Mouse (Mus musculus): ENCODE data around the gene Defb19. TPM values are rescaled to one million over a fixed set of nuclear protein-coding genes. Genes with fewer than 3 reads are reported as not detected.
A peak's percentile ranks its signal among the peaks of the same experiment; 100 is the strongest.

Defb19 gene
- total RNA-seq, 2 experiments from 2014 or later, result not detected

- DNase-seq (ENCODE audit: low spot score in 2 of 2), result no peak
Observed at GRCm38 (mm10) chr2:152588450-152588849, 8.3 kb upstream of the Defb19 start.

- no peak for DNase-seq (ENCODE audit: low spot score in 2 of 2)
Observed at GRCm38 (mm10) chr2:152586926-152587560, 6.9 kb upstream of the Defb19 start.

GRCm38 (mm10) chr2:152580612-152581011 lies 500 bp upstream of the Defb19 start:
- no peak for DNase-seq (ENCODE audit: low spot score in 2 of 2)

GRCm38 (mm10) chr2:152573484-152573883 lies 6.6 kb downstream of the Defb19 start:
- DNase-seq (ENCODE audit: low spot score in 2 of 2), result no peak

GRCm38 (mm10) chr2:152572114-152572794 lies 7.9 kb downstream of the Defb19 start, which contains the start of gene Defb21:
Gene Defb21, plus strand, starts transcription at chr2:152572744.
- no peak for DNase-seq (ENCODE audit: low spot score in 2 of 2)

GRCm38 (mm10) chr2:152570313-152570712 lies 9.8 kb downstream of the Defb19 start:
- DNase-seq (ENCODE audit: low spot score in 2 of 2), result no peak

- no peak for DNase-seq (ENCODE audit: low spot score in 2 of 2)
Observed at GRCm38 (mm10) chr2:152569881-152570280, 10.2 kb downstream of the Defb19 start.

GRCm38 (mm10) chr2:152569038-152569437 lies 11.1 kb downstream of the Defb19 start, which contains the start of gene Gm17416:
Gene Gm17416, plus strand, starts transcription at chr2:152569338.
- no peak for DNase-seq (ENCODE audit: low spot score in 2 of 2)

GRCm38 (mm10) chr2:152556655-152557054 lies 23.5 kb downstream of the Defb19 start:
- DNase-seq (ENCODE audit: low spot score in 2 of 2), result no peak

GRCm38 (mm10) chr2:152553774-152554423 lies 26.2 kb downstream of the Defb19 start:
- DNase-seq (ENCODE audit: low spot score in 2 of 2), result peak; percentile 43 to 70

GRCm38 (mm10) chr2:152548124-152548523 lies 32.0 kb downstream of the Defb19 start:
- no peak for DNase-seq (ENCODE audit: low spot score in 2 of 2)

GRCm38 (mm10) chr2:152544691-152545090 lies 35.4 kb downstream of the Defb19 start:
- DNase-seq (ENCODE audit: low spot score in 2 of 2), result peak; percentile 50 to 85

GRCm38 (mm10) chr2:152543478-152543877 lies 36.6 kb downstream of the Defb19 start:
- DNase-seq (ENCODE audit: low spot score in 2 of 2), result no peak

GRCm38 (mm10) chr2:152542897-152543296 lies 37.2 kb downstream of the Defb19 start:
- DNase-seq (ENCODE audit: low spot score in 2 of 2), result no peak

- DNase-seq (ENCODE audit: low spot score in 2 of 2), result no peak
Observed at GRCm38 (mm10) chr2:152541979-152542378, 38.1 kb downstream of the Defb19 start.

- no peak for DNase-seq (ENCODE audit: low spot score in 2 of 2)
Observed at GRCm38 (mm10) chr2:152539944-152540710, 40.0 kb downstream of the Defb19 start, which contains the start of gene Defb29. Gene Defb29, minus strand, starts transcription at chr2:152540098.

Other genes starting within 250 kb of the Defb19 start
- gene Rbck1, start 247.7 kb downstream of the Defb19 start, total RNA-seq (2021), result 100 to 1,000 TPM in 1 of 2 experiments, 10 to 100 TPM in 1; 92.5 to 104 TPM
- gene Trib3, start 236.3 kb downstream of the Defb19 start, total RNA-seq (2021), result under 1 TPM; 0.53 to 0.86 TPM
- 10 to 100 TPM; 33.0 to 39.6 TPM for gene Nrsn2, start 203.7 kb downstream of the Defb19 start, total RNA-seq (2021)
- 10 to 100 TPM; 21.4 to 23.1 TPM for gene Sox12, start 182.2 kb downstream of the Defb19 start, total RNA-seq (2021)
- 10 to 100 TPM in 1 of 2 experiments, 1 to 10 TPM in 1; 9.8 to 10.8 TPM for gene Zcchc3, start 165.3 kb downstream of the Defb19 start, total RNA-seq (2021)
- 1 to 10 TPM; 2.9 to 4.2 TPM for gene 6820408C15Rik, start 164.7 kb downstream of the Defb19 start, total RNA-seq (2021)
- not detected for gene Defb23, start 115.7 kb downstream of the Defb19 start, total RNA-seq (2021)
- not detected for gene Defb20, start 103.2 kb downstream of the Defb19 start, total RNA-seq (2021)
- not detected for gene Defb22, start 90.2 kb downstream of the Defb19 start, total RNA-seq (2021)
- not detected for gene Defb26, start 68.6 kb downstream of the Defb19 start, total RNA-seq (2021)
- gene Defb28, start 62.1 kb downstream of the Defb19 start, total RNA-seq (2021), result not detected
- not detected for gene Defb29, start 40.2 kb downstream of the Defb19 start, total RNA-seq (2021)
- not detected for gene Gm17416, start 11.0 kb downstream of the Defb19 start, total RNA-seq (2021)
- gene Defb21, start 7.6 kb downstream of the Defb19 start, total RNA-seq (2021), result not detected
- gene Defb45, start 19.1 kb upstream of the Defb19 start, total RNA-seq (2021), result not detected
- gene Defb36, start 24.0 kb upstream of the Defb19 start, total RNA-seq (2021), result not detected
- gene Defb25, start 42.7 kb upstream of the Defb19 start, total RNA-seq (2021), result not detected
- under 1 TPM; 0.72 to 0.83 TPM for gene Rem1, start 46.6 kb upstream of the Defb19 start, total RNA-seq (2021)
- 10 to 100 TPM; 84.9 to 86.7 TPM for gene H13, start 89.1 kb upstream of the Defb19 start, total RNA-seq (2021)
- 10 to 100 TPM; 25.4 to 25.7 TPM for gene Mcts2, start 106.7 kb upstream of the Defb19 start, total RNA-seq (2021)
- gene Id1, start 155.9 kb upstream of the Defb19 start, total RNA-seq (2021), result 10 to 100 TPM; 32.9 to 35.8 TPM
- 1 to 10 TPM; 2.9 to 3.6 TPM for gene Cox4i2, start 173.9 kb upstream of the Defb19 start, total RNA-seq (2021)